ENCODE assay signal across 13 mouse cellular contexts in genomic region chr9:51795206-51795605, GRCm38 (mm10). TPM values are rescaled to one million over a fixed set of nuclear protein-coding genes. Genes with fewer than 3 reads are reported as not detected.
A peak's percentile ranks its signal among the peaks of the same experiment; 100 is the strongest.
DNase-seq lines count a peak whose midpoint lies in the region; ATAC-seq lines count a peak whose summit lies in the region.
"Had no signal": no experiment of that assay in that cellular context is flagged by ENCODE, and none has a peak within 500 bp of the region (broad histone marks: within the 10 kb centered on the region; RNA-seq: fewer than 3 reads in every experiment).

No protein-coding gene starts in this region.

- peak; percentile 58 to 71 for DNase-seq in heart, adult 18-20 months
- DNase-seq in 3T3-L1 (ENCODE audit: low read depth, low spot score) = peak; percentile 21
- peak; percentile 55 for DNase-seq in cerebellum, adult 9-11 months
- peak; percentile 48 for DNase-seq in heart, postnatal 4 days
- no peak for DNase-seq in layer of hippocampus, adult 18-20 months (ENCODE audit: low spot score in 2 of 2)
- DNase-seq in left cerebral cortex, postnatal 14 days (ENCODE audit: low spot score in 2 of 2) = no peak
- DNase-seq: kidney, adult 8-10 months had no signal

- H3K27ac ChIP-seq in heart, embryonic 11.5 days (ENCODE audit: low read depth, low read length) = no peak overlapping the region
- H3K27ac ChIP-seq: heart, embryonic 15.5 days; limb, embryonic 15.5 days; midbrain, embryonic 15.5 days; stomach, postnatal 0 days had no signal

- no peak overlapping the region for H3K4me3 ChIP-seq in heart, embryonic 11.5 days (ENCODE audit: low read depth, low read length)
- H3K4me3 ChIP-seq: heart, embryonic 15.5 days; limb, embryonic 15.5 days; midbrain, embryonic 15.5 days had no signal

- intact Hi-C loops in left cerebral cortex, postnatal 14 days (cut with DNase I) = no loop called here

- no peak overlapping the region for H3K9ac ChIP-seq in heart, embryonic 11.5 days (ENCODE audit: low read depth, low read length)
- H3K9ac ChIP-seq: heart, embryonic 15.5 days; limb, embryonic 15.5 days; midbrain, embryonic 15.5 days had no signal

- H3K36me3 ChIP-seq in heart, embryonic 11.5 days (ENCODE audit: control insufficient read depth, insufficient read depth, low read length) = no peaks in the 10 kb centered on the region
- H3K36me3 ChIP-seq: heart, embryonic 15.5 days; limb, embryonic 15.5 days; midbrain, embryonic 15.5 days had no signal

- H3K9me3 ChIP-seq in heart, embryonic 11.5 days (replicated peaks; ENCODE audit: control insufficient read depth, low read length) = no peaks in the 10 kb centered on the region
- H3K9me3 ChIP-seq: heart, embryonic 15.5 days; limb, embryonic 15.5 days; midbrain, embryonic 15.5 days had no signal

- 72% methylated on average over 6 of the region's 6 CpGs for WGBS in heart, embryonic 11.5 days (ENCODE audit: insufficient replicate concordance)

- no peaks in the 10 kb centered on the region for H3K4me1 ChIP-seq in heart, embryonic 11.5 days (ENCODE audit: control insufficient read depth, insufficient read depth, low read length)
- H3K4me1 ChIP-seq: limb, embryonic 15.5 days; midbrain, embryonic 15.5 days had no signal

- H3K4me2 ChIP-seq in heart, embryonic 11.5 days = no peak overlapping the region
- H3K4me2 ChIP-seq: heart, embryonic 15.5 days; limb, embryonic 15.5 days; midbrain, embryonic 15.5 days had no signal

- H3K27me3 ChIP-seq in heart, embryonic 11.5 days (ENCODE audit: control insufficient read depth, insufficient read depth, low read length) = no peaks in the 10 kb centered on the region
- H3K27me3 ChIP-seq: heart, embryonic 15.5 days; limb, embryonic 15.5 days; midbrain, embryonic 15.5 days had no signal

- no peak for ATAC-seq in heart, embryonic 11.5 days (replicated peaks; ENCODE audit: insufficient number of reproducible peaks, low FRiP score, low TSS enrichment)
- ATAC-seq in megakaryocyte, adult 5-6 weeks (ENCODE audit: poor library complexity, severe bottlenecking) = no peak
- ATAC-seq: midbrain, embryonic 15.5 days had no signal

RNA-seq across cellular contexts. Expression of gene Arhgap20, which starts 30.1 kb away (rescaled TPM):
- total RNA-seq in heart, adult 18-20 months (2021) = 10 to 100 TPM; 17.5 to 20.7 TPM
- 0.59 and 0.94 TPM in 2 replicates for polyA plus RNA-seq in heart, embryonic 11.5 days (2014; fragmentation: Nextera tagmentation; extraction: Ambion mirVana)
- 1 to 10 TPM; 1.4 to 2.1 TPM for total RNA-seq in heart, postnatal 4 days (2021)
- not detected in 2 replicates for total RNA-seq in megakaryocyte, adult 5-6 weeks (2015)
- not detected in 2 replicates for total RNA-seq in megakaryocyte, adult 5-6 weeks (2017)
- 10 to 100 TPM; 53.1 to 58.4 TPM for total RNA-seq in layer of hippocampus, adult 18-20 months (2021)
- 10 to 100 TPM; 93.0 to 93.3 TPM for total RNA-seq in left cerebral cortex, postnatal 14 days (2021)

Comparison
In these comparisons a context has a peak if more than half of its experiments do, and no peak if none do; other contexts are left out.
1. RNA of gene Arhgap20, which starts 30.1 kb away (total RNA-seq): 93.0 to 93.3 TPM in left cerebral cortex, postnatal 14 days, 53.1 to 58.4 TPM in layer of hippocampus, adult 18-20 months and 17.5 to 20.7 TPM in heart, adult 18-20 months; 1.4 to 2.1 TPM in heart, postnatal 4 days and not detected in megakaryocyte, adult 5-6 weeks; every median in the first group is over 4 times any median in the second.
2. DNase-seq: peak in heart, adult 18-20 months (2 of 2), 3T3-L1 (single experiment), cerebellum, adult 9-11 months (single experiment) and heart, postnatal 4 days (single experiment); none in layer of hippocampus, adult 18-20 months (0 of 2) and left cerebral cortex, postnatal 14 days (0 of 2).